Mouse (Mus musculus): ENCODE results near the gene Ucn.

DNA sequence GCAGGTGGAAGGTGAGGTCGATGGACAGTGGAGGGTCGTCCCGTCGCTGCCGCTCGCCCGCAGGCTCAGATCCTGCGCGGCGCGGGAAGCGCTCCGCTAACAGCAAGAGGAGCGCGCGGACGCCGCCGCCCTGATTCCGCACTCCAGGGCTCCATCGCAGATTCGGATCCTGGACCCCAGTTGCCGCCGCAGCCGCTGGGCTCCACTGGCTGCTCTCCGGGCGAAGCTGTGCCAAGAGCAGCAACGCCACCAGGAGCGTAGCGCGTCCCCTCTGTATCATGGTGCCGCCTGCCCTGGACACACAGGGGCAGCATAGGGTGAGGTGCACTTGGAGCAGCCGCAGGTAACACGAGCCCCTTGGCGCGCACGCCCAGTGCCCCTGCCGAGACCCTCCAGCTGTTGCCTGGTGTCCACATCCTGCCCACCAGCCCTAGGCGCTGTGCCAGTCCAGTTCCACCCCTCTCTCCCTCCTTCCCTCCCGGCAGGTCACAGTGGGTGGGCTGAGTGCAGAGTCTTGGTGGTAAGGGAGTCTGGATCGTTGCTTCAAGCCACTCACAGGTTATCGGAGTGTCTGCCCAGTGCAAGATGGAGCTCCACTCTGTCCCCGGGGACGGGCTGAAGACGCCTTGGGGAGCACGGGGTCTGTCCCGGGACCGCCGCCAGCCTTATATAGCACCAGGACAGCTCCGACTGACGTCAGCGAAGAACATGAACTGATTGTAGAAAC lies at the start of gene Ucn:
- TF ChIP-seq CTCF (IDR thresholded peaks at IDR 0.05) (no peak), EP300 (IDR thresholded peaks at IDR 0.05) (no peak)
